Mouse (Mus musculus) adrenal gland, postnatal 10 days (tissue): ENCODE data around the gene Plin2. TPM values are rescaled to one million over a fixed set of nuclear protein-coding genes. Genes with fewer than 3 reads are reported as not detected.
"Not testable (repeated sequence)": the region's sequence is repeated elsewhere in the genome, so short reads cannot be mapped to it uniquely, and the experiment has no call there.

Experiments used
- DNase-seq: peaks from one replicate; pipeline ENCODE4 v3.0.0; 2021; ENCODE audit warnings: mixed read lengths
- total RNA-seq, 2 experiments: library from RNA; stranded (reverse); gene quantifications; 2 replicates each; pipeline ENCODE4 v1.2.3; 2021

Gene Plin2
- total RNA-seq, 2 experiments from 2014 or later = 298 to 336 TPM

DNA sequence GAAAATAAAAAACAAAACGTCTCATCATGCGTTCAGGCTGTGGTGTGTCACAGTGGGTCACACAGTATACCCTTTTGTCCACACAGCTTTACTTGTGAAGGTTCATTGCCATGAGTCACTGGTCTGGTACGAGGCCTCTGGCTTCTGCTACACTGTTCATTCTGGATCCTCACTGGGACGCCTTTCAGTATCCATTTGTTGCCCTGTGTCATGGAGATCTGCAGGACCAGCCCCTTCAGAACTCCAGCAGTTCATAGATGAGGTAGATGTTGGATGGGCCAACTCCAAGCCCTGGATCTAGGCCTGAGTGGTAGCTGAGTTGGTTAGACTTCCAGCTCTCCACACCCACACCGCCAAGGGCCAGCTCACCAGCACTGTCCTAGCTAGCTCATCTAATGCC, 13.9 kb upstream of the Plin2 start:
- DNase-seq = no peak

DNA sequence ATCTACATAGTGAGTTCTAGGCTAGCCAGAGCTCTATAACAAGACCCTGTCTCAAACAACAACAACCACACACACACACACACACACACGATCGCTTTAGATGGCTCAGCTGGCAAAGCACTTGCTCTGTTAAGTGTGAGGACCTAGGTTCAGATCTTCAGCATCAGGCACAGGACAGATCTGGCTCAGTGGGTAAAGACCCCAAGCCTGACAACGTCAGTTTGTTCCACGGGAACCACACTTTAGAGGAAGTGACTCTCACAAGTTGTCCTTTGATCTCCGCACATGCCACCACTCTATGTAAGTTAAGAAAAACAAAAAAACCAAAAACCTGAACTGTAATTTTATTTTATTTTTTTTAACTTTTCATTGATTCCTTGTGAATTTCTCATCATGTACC, 13.4 kb upstream of the Plin2 start:
- no peak for DNase-seq

- DNase-seq = no peak
These were observed 12.0 kb upstream of the Plin2 start for GRCm38 (mm10) chr4:86681846-86682245.

GRCm38 (mm10) chr4:86681421-86681820, 11.6 kb upstream of the Plin2 start:
- DNase-seq = no peak

DNA sequence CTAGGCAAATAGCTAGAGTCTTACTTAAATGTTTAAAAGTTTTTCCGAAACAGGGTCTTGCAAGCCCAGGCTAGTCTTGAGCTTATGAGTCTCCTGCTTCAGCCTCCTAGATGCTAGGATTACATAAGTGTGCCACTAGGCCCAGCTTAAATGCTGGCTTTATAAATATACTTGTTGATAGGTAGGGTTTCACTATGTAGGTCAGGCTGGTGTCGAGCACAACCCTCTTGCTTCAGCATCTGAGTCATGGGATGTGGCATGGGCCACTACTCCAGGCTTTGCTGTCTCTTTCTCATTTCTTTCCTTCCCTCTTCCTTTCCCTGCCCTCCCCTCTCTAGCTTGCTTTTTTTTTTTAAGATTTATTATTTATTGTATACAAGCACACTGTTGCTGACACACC, 9.8 kb upstream of the Plin2 start:
- DNase-seq = no peak

- no peak for DNase-seq
These were observed 6.9 kb upstream of the Plin2 start for GRCm38 (mm10) chr4:86676756-86677155.

GRCm38 (mm10) chr4:86674739-86675138, 4.9 kb upstream of the Plin2 start:
- not testable (repeated sequence) for DNase-seq

GRCm38 (mm10) chr4:86674150-86674549, 4.3 kb upstream of the Plin2 start:
- DNase-seq = not testable (repeated sequence)

GRCm38 (mm10) chr4:86672450-86672849, 2.6 kb upstream of the Plin2 start:
- no peak for DNase-seq

DNA sequence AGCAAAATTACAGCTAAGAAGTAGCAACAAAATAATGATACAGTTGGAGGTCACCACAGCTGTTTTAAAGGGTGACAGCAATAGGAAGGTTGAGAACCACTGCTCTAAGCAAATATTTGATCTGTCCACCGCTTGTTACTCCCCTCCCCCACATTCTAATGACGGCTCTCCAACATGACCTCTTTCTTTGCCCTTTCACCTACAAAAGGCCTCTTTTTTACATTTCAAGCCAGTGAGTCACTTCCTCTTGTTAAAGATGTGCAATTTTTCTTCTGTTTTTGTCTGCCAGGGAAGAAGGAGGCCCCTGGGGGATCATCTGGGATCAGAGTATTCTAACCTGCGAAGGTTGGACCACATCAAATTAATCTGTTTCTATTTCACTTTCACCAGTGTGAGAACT, 1.9 kb upstream of the Plin2 start:
- no peak for DNase-seq

GRCm38 (mm10) chr4:86670582-86671306, 884 bp upstream of the Plin2 start:
- no peak for DNase-seq

DNA sequence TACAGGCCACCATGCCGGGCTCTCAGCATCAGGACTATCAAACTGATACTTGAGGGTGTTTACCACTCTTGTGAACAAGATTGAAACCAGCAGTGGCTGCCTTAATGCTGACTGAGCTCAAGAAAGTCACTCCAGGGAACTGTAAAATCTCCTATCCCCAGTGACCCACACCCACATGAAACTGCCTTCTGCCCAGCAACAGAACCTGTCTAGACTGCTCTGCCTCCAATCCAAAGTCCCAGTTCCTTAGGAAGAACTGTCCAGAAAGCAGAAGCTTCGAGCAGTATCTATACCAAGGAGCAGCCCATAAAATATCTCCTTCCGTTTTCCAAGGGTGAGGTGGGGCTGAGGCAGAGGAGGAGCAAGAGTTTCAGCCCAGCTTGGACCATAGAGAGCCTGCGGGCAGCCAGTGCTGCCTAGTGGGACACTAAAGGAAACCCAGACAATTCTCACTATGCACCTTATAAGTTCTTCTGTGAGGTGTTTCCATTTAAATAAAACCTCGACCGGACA, 563 bp downstream of the Plin2 start:
- DNase-seq = peak; percentile 44

DNA sequence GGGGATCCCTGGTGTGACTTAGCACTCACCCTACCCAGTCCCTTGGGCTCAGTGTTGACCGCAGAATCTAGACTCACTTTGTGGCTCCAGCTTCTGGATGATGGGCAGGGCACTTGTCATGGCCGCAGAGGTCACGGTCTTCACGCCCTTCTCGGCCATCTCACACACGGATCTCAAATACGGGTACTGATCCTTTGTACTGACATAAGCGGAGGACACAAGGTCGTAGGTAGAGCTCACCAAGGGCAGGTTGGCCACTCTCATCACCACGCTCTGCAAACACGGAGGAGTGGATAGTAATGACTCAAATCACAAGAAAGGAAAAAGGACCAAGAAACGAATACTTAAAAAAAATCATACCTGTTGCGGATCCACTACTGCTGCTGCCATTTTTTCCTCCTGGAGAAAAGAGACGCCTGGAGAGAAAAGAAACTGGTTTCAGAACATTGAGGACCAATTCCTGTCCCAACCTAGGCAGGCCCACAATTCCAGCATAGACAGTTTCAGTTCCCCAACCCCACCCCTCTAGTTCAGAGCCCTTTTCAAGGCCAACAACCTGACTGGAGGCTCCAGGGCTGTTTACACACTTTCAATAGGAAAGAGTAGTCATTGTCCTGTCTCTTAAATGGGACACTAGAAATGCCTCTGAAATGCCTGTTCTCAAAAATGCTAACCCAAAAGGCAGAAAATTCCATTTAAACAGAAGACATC, 1.4 kb downstream of the Plin2 start:
- no peak for DNase-seq

GRCm38 (mm10) chr4:86665596-86665995, 4.3 kb downstream of the Plin2 start:
- peak; percentile 62 for DNase-seq

DNA sequence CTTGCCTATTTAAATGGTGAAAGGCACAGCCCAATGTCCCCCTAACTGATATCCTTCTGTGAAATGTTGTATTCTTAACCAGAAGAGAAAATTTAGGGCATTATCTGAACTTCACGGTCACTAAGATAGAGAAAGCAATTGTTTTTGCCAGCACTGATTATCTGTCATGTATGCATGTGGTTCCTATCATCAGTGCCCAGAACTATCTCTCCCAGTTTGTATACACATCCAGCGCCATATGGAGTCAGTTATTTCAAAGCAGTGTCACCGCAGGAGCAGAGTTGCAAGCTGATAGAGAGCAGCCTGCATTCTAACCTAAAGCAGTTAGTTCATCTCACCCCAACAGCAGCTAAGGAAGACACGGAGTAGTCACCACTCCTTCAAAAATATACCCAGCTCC, 5.9 kb downstream of the Plin2 start:
- no peak for DNase-seq

GRCm38 (mm10) chr4:86657176-86657575, 12.7 kb downstream of the Plin2 start:
- peak; percentile 53 for DNase-seq

GRCm38 (mm10) chr4:86656410-86656809, 13.4 kb downstream of the Plin2 start:
- DNase-seq = not testable (repeated sequence)

GRCm38 (mm10) chr4:86651686-86652384, 18.0 kb downstream of the Plin2 start:
- peak; percentile 37 for DNase-seq

DNA sequence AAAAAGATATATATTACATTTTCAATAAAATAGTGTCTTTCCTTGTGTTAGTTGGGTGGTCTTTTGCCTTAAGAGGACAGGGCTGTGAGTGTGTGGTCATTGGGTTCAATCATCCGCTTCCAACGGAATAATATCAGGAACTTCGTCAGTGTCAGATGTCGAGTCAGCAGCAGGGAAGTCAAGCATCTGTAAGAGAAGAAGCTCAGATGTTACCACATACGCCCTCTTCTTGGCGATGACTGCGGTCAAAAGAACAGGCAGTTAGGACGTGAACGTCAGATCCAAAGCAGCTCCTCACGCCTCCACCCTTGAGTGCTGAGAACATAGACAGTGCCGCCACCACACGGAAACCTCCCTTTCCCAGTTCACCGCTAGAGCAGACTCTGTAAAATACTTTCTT, 21.5 kb downstream of the Plin2 start:
- DNase-seq = not testable (repeated sequence)

DNA sequence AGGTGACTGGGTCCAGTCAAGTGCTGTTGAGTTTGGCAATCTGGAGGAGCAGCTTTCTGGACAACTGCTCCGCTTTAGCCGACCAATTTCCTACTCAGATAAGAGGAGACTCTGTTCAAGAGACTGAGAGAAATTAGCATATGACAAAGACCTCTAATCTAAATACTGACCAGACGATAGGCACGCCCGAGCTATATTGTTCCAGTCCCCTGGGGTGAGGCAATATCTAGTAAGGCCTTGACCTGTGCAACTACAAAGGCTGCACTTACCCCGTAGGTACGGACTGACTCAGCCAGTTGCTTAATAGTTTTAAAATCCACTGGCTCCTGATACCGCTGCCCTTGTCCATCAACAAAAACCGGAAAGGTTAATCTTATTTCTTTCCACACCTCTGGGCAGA, 32.3 kb downstream of the Plin2 start:
- not testable (repeated sequence) for DNase-seq

- not testable (repeated sequence) for DNase-seq
These were observed 35.0 kb downstream of the Plin2 start for GRCm38 (mm10) chr4:86634873-86635272.

- not testable (repeated sequence) for DNase-seq
These were observed 35.5 kb downstream of the Plin2 start for GRCm38 (mm10) chr4:86634312-86634711.

DNA sequence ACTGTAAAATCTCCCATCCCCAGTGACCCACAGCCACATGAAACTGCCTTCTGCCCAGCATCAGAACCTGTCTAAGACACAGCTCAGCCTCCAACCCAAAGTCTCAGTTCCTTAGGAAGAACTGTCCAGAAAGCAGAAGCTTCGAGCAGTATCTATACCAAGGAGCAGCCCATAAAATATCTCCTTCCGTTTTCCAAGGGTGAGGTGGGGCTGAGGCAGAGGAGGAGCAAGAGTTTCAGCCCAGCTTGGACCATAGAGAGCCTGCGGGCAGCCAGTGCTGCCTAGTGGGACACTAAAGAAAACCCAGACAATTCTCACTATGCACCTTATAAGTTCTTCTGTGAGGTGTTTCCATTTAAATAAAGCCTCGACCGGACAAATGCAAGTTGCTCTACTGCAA, 37.3 kb downstream of the Plin2 start:
- DNase-seq = not testable (repeated sequence)
